Mouse (Mus musculus): ENCODE data around the gene Kcnk16.
"Not testable (repeated sequence)": the region's sequence is repeated elsewhere in the genome, so short reads cannot be mapped to it uniquely, and the experiment has no call there.

Kcnk16 gene

GRCm38 (mm10) chr14:20269082-20269809, at the start of gene Kcnk16:
Gene Kcnk16, minus strand, starts transcription at chr14:20269199.
- no peak for DNase-seq

- DNase-seq, result no peak
Measured at GRCm38 (mm10) chr14:20315137-20315536, 46.1 kb upstream of the Kcnk16 start.

GRCm38 (mm10) chr14:20305085-20305484, 36.1 kb upstream of the Kcnk16 start:
- DNase-seq, result not testable (repeated sequence)

- DNase-seq, result no peak
Measured at GRCm38 (mm10) chr14:20298131-20298530, 29.1 kb upstream of the Kcnk16 start.

GRCm38 (mm10) chr14:20297616-20298015, 28.6 kb upstream of the Kcnk16 start:
- no peak for DNase-seq

DNA sequence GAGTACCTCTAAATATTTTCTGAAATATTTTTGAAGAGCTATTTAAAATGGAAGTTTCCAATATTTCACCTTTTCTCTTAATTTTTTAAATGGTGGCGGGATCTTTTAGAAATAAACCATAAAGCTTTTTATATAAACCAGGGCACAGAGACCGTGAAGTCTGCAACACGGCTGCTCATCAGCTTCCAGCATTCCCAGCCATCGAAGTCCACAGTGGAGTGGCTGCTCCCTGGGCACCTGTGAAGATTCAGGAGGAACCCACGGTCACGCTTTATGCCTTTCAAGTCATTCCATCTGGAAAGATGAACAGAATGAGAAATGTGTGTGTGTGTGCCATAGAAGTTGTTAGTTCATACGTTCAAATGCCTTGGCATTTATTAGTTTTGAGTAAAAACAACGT, 25.9 kb upstream of the Kcnk16 start:
- DNase-seq, result no peak

DNA sequence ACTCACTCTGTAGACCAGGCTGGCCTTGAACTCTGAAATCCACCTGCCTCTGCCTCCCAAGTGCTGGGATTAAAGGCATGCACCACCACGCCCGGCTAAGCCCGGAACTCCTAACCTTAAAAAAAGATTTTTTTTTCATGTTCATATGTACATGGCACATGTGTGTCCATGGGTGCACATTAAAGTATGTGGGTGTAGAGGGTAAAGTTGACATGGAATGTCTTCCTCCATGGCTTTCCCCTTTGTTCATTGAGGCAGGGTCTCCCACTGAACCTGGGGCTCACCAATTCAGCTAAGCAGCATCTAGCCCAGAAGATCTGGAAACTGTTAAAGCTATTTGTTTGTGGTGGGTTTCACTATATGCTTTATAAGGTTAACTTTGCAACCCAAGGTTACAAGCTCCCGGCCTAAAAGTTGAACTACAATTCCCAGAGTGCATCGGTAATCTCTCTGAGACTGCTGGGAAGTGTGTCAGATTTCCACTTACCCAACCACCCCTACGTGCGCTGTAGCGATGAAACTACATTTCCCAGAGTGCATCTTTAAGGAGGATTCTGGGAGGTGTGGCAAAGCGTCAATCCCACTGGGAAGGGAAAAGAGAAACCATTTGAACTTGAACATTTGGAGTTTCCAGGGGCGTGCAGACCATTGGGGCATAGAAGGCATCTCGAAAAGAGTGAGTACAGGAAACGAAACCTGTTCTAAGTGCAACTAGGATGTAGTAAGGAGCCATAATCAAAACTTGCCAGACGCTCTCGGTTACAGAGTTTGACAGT, 25.3 kb upstream of the Kcnk16 start, which contains the start of gene Nudt13:
Nudt13 (plus strand) TSS at position 581 of the 776 bp plus-strand sequence.
- DNase-seq, result peak; percentile 94

GRCm38 (mm10) chr14:20291391-20291790, 22.4 kb upstream of the Kcnk16 start:
- no peak for DNase-seq

GRCm38 (mm10) chr14:20268421-20268820, 578 bp downstream of the Kcnk16 start:
- peak; percentile 67 for DNase-seq

DNA sequence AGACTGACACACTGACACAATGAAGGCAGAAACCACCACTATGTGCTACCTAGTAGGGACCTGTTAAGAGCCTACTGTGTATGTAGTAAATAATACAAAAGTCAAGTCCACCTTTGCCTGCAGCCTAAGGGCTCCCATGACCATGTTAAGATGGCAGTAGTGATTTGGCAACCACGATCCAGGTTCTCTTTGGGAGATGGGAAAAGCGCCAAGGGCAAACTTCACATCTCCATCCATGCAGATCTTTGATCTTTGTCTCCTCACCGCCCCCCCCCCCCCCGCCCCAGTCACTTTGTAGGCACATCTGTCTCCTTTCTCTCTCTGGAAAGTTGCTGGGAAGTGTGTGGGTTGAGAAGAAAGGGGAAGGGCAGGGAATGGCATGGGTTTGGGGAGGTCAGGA, 6.7 kb downstream of the Kcnk16 start:
- DNase-seq, result no peak

GRCm38 (mm10) chr14:20258185-20259113, 10.6 kb downstream of the Kcnk16 start:
- peak; percentile 46 for DNase-seq

DNA sequence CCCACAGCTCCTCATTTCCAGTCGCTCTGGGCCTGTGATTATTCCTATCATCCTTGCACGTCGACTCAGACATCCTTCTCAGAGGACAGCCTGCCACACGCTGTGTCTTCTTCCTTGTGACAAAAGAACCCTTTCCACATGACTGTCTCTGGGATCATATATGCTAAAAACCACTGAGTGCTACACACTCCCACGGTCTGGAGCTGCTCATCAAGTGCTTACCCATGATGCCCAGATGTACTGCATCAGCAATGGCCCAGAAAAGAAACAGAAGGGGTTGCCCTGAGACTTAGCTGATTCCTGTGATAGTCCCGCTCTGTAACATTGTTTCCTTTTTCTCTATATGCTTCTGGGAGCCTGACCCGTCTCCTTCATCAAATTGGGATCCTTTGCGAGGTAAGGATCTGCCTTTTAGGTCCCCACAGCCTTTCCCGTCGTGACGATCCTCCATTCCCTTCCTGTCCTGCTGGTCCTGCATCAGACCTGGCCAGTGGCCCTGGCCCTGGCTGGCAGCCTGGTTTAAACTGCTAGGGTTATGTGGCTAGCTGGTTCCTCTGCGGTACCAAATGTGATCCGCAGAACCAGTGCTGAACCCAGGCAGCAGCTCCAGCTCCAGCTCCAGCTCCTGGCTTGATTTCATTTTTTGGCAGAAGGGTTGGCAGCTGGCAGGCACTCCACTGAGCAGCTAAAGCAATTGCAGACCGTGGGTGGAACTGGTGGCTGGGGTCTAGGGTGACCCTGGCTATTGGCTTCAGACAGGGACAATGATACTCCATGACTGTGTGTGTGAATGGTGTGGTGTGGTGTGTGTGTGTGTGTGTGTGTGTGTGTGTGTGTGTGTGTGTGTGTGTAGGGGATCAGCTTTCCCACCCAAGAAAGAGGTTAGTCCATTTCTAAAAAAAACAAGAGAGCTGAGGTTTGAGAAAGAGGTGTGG, 18.5 kb downstream of the Kcnk16 start:
- DNase-seq, result peak; percentile 42

DNA sequence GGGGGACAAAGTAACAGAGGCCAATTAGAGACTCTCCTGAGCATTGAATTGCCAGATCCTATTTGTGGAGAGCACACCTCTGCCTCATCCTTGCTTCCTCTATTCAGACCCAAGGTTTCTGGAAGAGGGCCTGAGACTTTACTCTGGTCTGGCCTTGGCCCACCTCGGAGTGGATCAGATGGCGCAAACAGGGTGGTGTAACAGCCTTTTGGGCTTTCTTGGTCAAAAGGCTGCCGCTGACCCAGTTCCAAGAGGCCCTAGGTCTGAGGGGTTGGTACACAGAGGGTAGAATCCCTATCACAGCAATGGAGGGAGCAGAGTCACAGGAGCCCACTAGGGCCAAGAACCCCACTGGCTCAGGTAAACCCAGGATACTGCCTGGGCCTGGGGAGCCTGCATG, 21.0 kb downstream of the Kcnk16 start:
- no peak for DNase-seq

DNA sequence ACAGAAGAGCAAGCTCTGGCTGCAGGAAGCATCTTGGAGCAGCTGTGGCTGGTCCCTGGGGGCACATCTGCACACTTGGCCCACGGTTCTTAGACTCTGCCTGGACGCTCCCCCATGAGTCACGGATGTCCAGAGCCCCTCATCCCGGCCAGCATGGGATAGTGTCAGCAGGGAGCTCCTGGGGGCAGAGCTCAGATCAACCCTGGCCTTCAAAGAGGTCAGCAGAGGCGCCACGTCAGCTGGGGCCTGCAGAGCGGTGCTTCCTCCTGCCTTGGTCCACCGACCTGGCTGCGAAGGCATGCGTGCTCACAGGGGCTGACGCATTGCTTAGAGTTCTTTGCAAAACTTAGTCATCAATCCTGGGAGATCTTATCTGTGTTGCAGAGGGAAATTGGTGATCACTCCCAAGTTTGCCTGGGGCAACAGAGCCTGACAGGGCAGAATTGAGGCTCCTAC, 22.2 kb downstream of the Kcnk16 start:
- DNase-seq, result no peak

DNA sequence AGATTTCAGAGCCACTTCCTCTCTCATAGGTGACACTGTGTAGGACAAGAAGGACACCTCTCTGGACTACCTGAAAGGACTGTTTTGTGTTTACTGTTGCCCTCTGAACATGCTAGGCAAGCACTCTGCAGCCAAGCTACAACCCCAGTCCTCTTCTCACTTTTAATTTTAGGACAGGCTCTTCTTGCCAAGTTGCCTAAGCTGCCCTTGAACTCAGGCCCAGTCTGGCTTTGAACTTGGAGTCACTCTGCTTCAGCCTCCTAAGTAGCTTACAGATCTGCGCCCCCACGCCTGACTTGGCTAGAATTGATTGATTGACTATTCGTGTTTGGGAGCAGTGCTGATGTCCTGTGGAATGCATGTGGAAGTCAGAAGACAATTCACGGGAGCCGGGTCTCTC, 23.1 kb downstream of the Kcnk16 start:
- no peak for DNase-seq

- DNase-seq, result no peak
Measured at GRCm38 (mm10) chr14:20245318-20245717, 23.7 kb downstream of the Kcnk16 start.

DNA sequence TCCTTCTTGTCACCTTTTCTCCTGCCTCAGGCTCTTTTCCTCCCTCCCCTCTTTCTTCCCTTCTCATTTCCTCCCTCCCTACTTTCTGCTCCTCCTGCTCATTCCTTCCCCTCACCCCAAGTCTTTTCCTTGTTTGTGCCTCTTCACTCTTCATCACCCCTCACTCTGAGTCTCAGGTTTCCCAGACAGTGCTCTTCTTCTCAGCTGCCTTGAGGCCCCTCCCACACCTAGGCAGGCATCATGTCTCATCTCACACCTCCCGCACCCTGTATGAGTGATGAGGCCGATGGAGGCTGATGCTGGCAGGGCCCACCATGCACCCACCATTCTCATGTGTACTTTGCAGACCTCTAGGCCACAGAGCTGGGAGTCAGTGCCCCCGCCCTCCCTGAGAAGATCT, 25.8 kb downstream of the Kcnk16 start:
- DNase-seq, result no peak

DNA sequence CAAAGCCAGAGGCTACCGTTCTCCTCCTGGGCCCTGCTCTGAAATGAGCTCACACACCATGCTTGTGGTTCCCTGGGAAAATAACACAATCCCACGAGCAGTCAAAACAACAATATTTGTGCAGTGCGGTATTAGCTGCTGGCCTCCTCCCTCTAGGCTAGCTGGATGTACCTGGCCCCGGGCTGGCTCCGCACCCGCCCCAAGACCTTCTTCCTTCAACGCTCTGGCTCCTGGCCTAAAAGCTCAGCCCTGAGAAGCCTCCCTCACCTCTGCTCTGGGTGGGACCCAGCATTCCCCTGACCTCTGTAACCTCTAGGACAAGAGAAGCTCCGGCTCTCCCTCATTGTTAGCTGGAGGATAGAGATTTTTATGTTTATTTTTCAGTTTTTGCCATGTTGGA, 26.5 kb downstream of the Kcnk16 start:
- DNase-seq, result no peak

- DNase-seq, result no peak
Measured at GRCm38 (mm10) chr14:20234403-20234802, 34.6 kb downstream of the Kcnk16 start.

DNA sequence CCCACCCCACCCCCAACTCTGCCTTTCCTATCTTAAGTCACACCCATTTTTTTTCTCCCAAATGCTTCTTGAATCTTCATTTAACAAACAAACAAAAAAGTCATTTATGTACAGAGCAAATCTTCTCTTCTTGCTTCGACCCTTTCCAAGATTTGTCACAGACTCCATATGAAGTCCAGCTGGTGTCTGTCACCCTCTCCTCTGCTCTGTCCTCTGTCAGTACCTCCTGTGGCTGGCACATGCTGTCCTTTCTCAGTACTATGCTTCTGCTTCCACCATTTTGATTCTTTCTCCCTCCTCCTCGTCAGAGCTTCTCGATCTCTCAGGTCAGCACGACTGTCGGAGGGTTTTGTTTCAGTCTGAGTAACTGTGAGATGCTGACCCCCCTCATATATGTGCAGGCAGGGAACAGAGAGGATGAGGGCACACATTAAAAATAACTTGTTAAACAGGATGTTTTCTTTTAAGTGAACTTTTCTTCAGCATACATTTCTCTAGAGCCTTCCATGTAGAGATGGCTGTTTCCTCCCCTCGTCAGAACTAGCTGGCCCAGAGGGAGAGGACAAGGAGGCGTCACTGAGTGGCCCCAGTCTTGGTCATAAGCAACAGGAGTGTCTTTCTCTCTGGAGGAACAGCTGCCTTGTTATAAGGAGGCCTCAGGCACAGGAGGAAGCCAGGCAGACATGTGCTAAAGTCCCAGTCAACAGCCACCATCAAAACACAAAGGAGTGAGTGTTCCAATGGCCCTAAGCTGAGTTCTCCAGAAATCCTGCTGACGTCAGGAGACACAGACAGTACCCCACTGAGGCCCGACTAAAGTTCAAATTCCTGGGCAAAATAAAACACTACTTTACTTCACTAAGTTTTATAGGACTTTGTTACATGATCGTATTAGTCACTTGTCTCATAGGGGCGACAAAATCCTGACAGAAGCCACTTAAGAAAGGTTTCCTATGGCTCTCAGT, 35.7 kb downstream of the Kcnk16 start:
- DNase-seq, result no peak

DNA sequence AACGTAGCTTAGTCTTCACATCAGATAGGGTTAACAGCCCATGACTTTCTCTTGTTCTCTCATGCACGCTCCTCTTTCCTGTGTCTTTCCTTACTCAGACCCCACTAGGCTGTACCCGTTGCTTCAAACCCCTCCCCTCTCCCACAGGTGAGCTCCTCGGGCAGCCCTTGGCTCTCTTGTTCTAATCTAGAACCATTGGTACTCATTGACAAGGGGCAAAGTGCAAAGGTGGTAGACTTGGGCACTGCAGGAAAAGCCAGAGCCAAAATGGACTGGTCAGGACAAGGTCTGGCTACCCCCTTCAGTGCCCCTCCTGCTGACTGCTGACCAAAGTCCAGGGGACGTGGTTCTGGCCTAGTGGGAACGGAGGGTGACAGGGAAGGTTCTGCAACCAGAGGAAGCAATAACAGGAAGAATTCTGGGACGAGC, 38.9 kb downstream of the Kcnk16 start:
- DNase-seq, result no peak

Data from layer of hippocampus, adult 9-11 months (tissue).